Mouse (Mus musculus) lung, postnatal 4 days (tissue): ENCODE measurements around the gene 1700029I15Rik.

Experiments used
- DNase-seq, 2 experiments: peaks; one replicate each; pipeline ENCODE4 v3.0.0; 2021

Gene 1700029I15Rik

DNA sequence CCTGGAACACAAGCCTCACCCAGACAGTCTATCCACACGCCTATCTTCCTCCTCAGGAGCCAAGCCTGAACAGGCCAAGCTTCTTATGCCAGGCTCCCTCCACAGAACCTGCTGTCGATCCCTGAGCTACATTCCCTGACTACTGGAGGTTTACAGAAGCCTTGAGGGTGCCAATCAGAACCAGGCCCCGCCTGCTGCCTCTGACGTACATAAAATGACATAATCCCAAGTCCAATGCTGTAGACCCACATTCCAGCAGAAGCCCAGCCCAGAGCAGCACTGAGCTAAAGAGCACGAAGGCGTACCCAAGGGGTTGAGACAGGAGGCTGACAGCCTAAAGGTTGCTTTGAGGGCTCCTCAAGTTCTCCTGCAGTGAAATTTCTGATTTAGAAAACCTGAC, 45.5 kb downstream of the 1700029I15Rik start:
- DNase-seq: peak; percentile 90 to 92

DNA sequence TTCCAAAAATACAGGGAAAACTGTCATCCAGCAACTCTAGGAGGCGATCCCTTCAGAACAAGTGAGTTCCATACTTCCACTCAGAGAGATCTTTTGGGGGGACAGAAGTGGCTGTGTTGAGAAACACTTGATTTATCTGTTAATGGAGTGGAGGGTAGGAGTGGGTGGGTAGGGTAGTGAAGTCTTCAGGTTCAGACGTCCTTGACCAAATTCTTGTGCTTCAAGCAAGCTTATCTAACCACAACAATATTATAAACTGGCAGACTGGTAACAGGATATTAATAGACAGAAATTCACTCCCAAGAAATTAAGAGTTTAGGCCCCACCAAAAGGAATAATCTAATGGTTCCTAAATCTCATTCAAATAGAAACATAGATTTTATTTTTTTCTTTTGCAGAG, 47.8 kb downstream of the 1700029I15Rik start:
- DNase-seq: no peak

DNA sequence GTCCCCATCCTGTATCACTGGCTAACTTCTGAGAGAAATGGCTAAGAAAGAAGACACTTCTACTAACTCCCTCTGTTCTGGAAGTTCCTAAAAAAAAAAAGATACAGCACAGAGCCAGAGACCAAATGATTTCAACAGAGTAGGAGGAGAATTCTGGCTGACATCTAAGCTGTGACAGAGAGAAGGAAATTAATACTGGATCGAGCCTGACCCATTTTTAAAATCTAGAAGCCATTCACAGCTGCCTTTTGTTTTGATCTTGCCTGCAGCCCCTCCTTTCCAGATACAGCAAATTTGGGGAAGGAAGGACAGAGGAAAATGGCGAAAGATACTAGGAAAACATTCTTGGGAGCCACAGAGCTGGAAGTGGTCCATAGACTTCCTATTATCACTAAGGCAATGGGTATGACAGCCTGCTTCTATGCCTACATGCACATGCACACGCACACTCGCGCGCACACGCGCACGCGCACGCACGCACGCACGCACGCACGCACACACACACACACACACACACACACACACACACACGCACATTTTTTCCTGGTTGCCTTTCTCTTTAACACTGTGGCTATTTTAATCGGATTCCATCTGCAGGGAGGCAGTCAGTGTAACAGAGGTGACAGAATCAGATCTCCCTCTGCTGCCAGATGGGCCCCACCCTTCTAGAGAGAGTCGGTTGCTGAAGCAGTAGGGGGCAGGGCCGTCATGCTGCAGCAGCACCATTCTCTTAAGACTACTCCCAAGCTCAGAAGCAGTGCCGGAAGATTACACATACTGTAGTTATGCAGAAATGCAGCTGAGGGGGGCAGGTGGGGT, 48.6 kb downstream of the 1700029I15Rik start:
- peak; percentile 73 to 85 for DNase-seq

DNA sequence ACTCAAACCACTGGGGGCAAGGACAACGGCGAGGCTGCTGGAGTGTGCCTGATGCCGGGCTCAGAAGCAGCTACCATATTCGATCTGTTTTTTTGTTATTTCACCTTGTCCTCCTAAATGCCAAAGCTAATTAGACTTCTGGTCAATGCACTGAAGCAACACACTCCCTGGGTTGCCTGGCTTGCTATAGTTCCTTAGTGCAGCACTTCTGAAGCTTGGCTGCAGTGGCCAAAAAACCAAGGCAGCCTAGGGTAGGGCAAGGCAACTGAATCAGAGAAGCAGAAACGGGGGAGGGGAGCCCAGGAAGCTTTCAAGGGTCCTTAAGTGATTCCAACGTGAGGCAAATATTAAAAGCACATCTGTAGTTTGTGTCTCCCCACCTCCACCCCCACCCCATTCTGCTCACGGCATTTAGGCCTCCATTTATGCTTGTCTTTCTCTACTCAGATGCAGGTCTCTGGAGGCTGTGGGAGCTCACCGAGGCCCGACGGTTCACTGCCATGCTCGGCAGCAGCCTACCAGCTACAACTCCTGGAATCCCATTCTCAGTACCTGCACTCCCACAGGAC, 49.4 kb downstream of the 1700029I15Rik start:
- no peak for DNase-seq

DNA sequence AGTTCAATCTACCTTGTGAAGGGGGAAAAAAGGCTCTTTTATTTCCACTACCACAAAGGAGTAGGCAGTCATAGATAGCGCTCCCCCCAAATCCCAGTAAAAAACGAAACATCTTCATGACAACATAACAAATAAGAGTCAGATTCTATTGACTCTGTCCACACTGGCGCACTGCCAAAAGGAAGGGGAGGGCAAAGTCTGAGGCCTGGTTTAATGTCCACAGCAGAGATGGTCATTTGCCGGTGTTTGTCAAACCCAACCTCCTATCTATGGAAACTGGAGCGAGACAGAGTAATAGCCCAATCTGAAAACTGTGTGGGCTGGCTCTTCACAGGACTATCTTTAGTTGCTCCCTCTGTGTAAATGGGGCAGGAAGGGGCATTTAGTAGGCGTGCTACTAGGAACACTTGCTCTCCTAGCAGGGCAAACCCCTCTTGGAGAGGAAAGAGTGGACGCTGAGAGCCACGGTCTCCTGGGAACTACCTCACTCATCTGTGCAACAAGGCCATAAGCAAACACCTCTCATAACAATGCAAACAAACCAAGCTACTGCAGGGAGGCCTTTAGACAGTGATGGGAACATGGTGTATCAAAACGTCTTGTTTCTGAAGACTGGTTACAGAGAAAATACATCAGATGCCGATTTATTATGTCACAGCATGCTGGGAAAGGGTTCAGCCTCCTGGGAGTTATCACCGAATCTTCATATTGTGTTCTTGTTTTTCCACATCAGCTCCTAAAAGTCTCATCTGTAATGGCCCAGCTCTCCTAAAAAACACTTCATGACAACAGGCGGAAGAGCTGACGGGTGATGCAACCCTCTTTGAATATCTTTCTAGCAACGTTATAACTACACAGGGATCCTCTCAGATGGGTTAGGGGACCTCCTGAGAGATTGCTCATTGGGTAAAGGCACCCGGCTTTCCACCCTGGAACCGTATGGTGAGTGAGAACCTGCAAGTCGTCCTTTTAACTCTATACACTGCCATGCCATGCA, 50.3 kb downstream of the 1700029I15Rik start:
- DNase-seq: peak; percentile 76

DNA sequence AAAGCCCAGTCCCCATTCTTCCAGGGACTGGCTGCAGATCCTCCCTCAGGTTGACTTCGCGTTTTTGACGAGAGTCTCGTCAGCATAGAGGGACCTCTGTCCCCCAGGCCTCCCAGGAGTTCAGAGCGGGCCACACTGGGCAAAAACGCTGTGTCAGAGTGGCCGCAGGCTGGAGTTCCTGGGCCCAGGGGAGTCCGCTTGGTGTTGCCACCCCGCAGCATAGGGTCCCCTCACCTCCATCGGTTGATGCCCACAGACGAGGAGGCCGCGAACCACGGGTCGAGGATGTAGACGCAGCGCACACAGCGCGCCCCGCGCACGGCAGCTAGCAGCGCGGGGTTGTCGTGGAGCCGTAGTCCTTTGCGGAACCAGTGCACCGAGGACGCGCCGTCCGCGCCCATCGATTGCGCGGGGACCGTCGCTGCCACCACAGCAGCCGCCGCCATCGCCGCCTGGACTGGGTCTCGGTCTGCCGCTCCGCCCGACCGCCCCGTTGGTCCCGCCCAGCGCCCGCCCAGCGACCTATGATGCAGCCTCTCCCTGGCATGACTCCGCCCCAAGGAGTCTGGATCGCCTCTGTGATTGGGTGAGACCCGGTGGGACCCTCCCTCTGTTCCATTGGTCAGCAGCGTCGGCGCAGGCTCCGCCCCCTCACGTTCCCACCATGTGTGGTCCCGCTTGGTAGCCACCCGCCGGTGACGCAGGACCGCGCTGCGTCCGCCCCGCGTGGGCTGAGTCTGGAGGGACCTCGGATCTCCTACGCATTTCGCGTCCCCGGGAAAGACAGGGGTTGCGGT, 51.4 kb downstream of the 1700029I15Rik start, which contains the start of gene Cry2:
TSS of gene Cry2 (minus strand) at position 466 of the 797 bp plus-strand sequence.
- DNase-seq: peak; percentile 99

DNA sequence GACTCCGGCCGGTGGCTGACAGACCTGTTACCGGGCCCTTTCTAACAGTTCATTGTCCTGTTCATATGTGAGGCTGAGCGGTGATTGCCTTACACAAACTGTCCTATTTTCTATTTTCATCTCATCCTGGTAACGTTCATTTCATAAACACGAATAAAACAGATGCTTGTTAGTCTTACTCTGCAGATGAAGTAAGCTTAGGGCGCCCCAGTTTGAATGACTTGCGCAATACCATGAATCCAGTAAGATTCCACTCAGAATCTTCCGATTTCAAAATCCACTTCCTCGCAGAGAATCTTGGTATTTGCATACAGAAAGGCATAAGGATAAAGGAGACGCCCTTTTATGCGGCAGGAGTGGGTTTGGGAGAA, 52.0 kb downstream of the 1700029I15Rik start:
- no peak for DNase-seq

DNA sequence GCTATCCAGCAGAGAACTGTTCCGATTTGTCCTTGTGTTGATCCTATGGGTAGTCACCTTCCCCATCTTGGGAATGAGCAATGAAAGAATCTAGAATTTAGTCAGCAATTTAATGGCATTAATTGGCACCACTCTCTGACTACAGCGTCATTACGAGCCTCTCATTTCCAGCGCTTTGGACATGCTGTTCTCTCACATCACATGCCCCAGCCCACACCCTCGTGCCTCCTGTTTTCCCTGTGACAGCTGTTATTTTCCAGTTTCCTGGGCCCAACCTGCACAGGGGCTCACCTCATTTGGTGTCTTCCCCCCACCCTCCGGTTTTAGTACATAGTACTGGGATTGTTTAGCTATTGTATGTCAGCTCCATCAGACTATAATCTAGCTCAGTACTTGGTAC, 52.7 kb downstream of the 1700029I15Rik start:
- no peak for DNase-seq
